Mouse (Mus musculus) myocyte (in vitro differentiated cells): ENCODE measurements around the gene Rnf207. TPM values are rescaled to one million over a fixed set of nuclear protein-coding genes. Genes with fewer than 3 reads are reported as not detected.

Experiments
- H3K27me3 ChIP-seq: one replicate; pipeline ENCODE4 v1.6.1; 2011; ENCODE audit not compliant: control insufficient read depth, insufficient read depth, insufficient read length
- H3K36me3 ChIP-seq: one replicate; pipeline ENCODE4 v1.6.1; 2011; ENCODE audit not compliant: control insufficient read depth, insufficient read depth
- H3K4me2 ChIP-seq: one replicate; pipeline ENCODE4 v1.6.1; 2011; ENCODE audit warnings: low read depth, control low read depth
- H3K4me3 ChIP-seq: one replicate; pipeline ENCODE4 v1.5.1; 2011; ENCODE audit warnings: mild to moderate bottlenecking, control low read depth, moderate library complexity
- H3K79me2 ChIP-seq: one replicate; pipeline ENCODE4 v1.6.1; 2011; ENCODE audit not compliant: control insufficient read depth, insufficient read depth
- H3ac ChIP-seq: one replicate; pipeline ENCODE4 v1.6.1; 2011; ENCODE audit not compliant: control insufficient read depth, insufficient read length
- CEBPB ChIP-seq: IDR thresholded peaks from 2 replicates; pipeline ENCODE4 v1.6.1; 2011; ENCODE audit warnings: mild to moderate bottlenecking, moderate library complexity; ENCODE audit not compliant: poor library complexity, insufficient read depth, severe bottlenecking
- E2F4 ChIP-seq: IDR thresholded peaks from one replicate; pipeline ENCODE4 v1.6.1; 2011; ENCODE audit warnings: mild to moderate bottlenecking, control low read depth, moderate library complexity; ENCODE audit not compliant: insufficient read depth
- MAX ChIP-seq: IDR thresholded peaks from one replicate; pipeline ENCODE4 v1.6.1; 2011; ENCODE audit warnings: low read depth, mild to moderate bottlenecking, control low read depth
- MYOD1 ChIP-seq, 3 experiments: IDR thresholded peaks; one replicate each; pipeline ENCODE4 v1.6.1; 2011; ENCODE audit warnings: control low read depth in 2 of 3, low read depth in 2 of 3, mild to moderate bottlenecking in 2 of 3, moderate library complexity in 1 of 3; ENCODE audit not compliant: insufficient read length in 2 of 3, control insufficient read depth in 1 of 3
- MYOG ChIP-seq, 3 experiments: IDR thresholded peaks; one replicate each; pipeline ENCODE4 v1.6.1; 2011; ENCODE audit warnings: control low read depth in 2 of 3, low read depth in 2 of 3, mild to moderate bottlenecking in 2 of 3; ENCODE audit not compliant: insufficient read length in 2 of 3, control insufficient read depth in 1 of 3, insufficient read depth in 1 of 3
- POLR2A ChIP-seq: IDR thresholded peaks from one replicate; pipeline ENCODE4 v1.6.1; 2011; ENCODE audit warnings: low read depth, mild to moderate bottlenecking, control low read depth, moderate library complexity; ENCODE audit not compliant: insufficient read length
- POLR2AphosphoS2 ChIP-seq: IDR thresholded peaks from one replicate; pipeline ENCODE4 v1.6.1; 2011; ENCODE audit warnings: low read depth, control low read depth; ENCODE audit not compliant: insufficient read length
- REST ChIP-seq: IDR thresholded peaks from one replicate; pipeline ENCODE4 v1.6.1; 2011; ENCODE audit warnings: mild to moderate bottlenecking, control low read depth, moderate library complexity; ENCODE audit not compliant: insufficient read depth, insufficient read length
- SRF ChIP-seq: IDR thresholded peaks from one replicate; pipeline ENCODE4 v1.6.1; 2011; ENCODE audit warnings: low read depth; ENCODE audit not compliant: control insufficient read depth, insufficient read length
- TCF12 ChIP-seq: IDR thresholded peaks from one replicate; pipeline ENCODE4 v1.6.1; 2011; ENCODE audit warnings: mild to moderate bottlenecking, control low read depth; ENCODE audit not compliant: poor library complexity, insufficient read depth, severe bottlenecking
- TCF3 ChIP-seq: IDR thresholded peaks from one replicate; pipeline ENCODE4 v1.6.1; 2011; ENCODE audit warnings: low read depth, control low read depth; ENCODE audit not compliant: insufficient read length
- USF1 ChIP-seq: IDR thresholded peaks from one replicate; pipeline ENCODE4 v1.6.1; 2011; ENCODE audit warnings: low read depth, mild to moderate bottlenecking, control low read depth, moderate library complexity
- polyA plus RNA-seq: library from polyadenylated mRNA; unstranded; fragments of >200 nt; fragmentation: generic; extraction: Trizol; gene quantifications from one replicate; pipeline ENCODE4 v1.2.1, GENCODE M21; 2012; ENCODE audit warnings: missing spikeins

Gene Rnf207
- polyA plus RNA-seq, 1 experiment, result 0.52 TPM

- TF ChIP-seq MYOD1 (IDR thresholded peaks at IDR 0.05; ENCODE audit: control insufficient read depth in 1 of 3, insufficient read length in 2 of 3, low read depth in 2 of 3) (no peak), E2F4 (no peak), TCF3 (no peak), TCF12 (no peak), MAX (no peak), POLR2A (no peak), POLR2AphosphoS2 (no peak), USF1 (no peak), MYOG (IDR thresholded peaks at IDR 0.05; ENCODE audit: control insufficient read depth in 1 of 3, insufficient read depth in 1 of 3, insufficient read length in 2 of 3, low read depth in 2 of 3) (no peak), CEBPB (no peak), REST (no peak), SRF (no peak)
- H3K36me3 ChIP-seq, result no peaks in the 10 kb centered on the region
- H3K4me3 ChIP-seq, result no peak overlapping the region
- peaks cover 1% of the 10 kb centered on the region for H3K27me3 ChIP-seq
- no peaks in the 10 kb centered on the region for H3K79me2 ChIP-seq
- H3ac ChIP-seq, result no peak overlapping the region
- no peak overlapping the region for H3K4me2 ChIP-seq
These were observed 40.9 kb downstream of the Rnf207 start for GRCm38 (mm10) chr4:152277916-152278315.

DNA sequence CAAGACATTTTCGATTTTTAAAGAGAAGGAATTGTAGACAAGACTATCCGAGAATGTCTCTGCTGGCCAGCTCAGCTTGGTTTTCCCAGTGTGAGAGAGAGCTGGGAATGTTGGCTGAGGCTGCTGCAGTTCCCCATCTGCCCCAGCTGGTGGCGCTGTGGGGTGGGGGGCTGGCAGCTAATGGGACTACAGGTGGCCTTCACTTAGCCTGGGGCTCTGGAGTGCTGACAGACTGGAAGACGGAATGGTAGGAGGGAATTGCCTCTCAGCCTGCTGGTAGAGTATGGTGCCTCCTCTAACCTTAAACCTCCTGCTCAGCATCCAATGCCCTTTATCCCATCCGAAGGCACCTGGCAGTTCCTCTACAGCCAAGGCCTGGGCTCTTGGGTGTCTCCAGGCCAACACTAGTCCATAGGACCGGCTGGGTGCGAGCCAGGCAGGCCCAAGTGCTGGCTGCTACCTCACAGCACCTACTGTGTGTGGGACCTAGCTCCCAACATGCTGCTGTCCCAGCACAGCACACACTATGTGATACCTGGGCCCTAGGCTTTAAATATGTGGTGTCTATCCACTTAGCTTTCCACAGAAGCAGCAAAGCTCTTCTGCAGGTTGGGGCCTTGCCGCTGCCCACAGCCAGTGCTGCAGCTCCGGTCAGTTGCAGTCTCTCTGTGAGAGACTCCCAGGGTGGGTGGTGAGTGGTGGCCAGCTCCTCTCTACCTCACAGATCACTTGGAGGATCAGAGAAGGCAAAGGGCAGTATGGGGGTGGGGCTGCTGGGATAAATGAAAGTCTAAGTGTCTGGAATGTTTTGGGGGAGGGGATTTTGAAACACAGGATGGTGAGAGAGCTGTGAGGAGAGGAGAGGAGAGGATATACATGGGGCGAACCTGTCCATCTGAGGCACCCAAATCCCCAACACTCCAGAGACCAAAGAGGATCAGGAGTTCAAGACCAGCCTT, 42.1 kb downstream of the Rnf207 start:
- Histone ChIP-seq H3K4me2 (no peak overlapping the region), H3K79me2 (no peaks in the 10 kb centered on the region), H3K36me3 (no peaks in the 10 kb centered on the region), H3ac (no peak overlapping the region), H3K4me3 (no peak overlapping the region), H3K27me3 (no peaks in the 10 kb centered on the region)
- TF ChIP-seq USF1, result no peak
- no peak for TF ChIP-seq TCF12
- TF ChIP-seq REST, result no peak
- TF ChIP-seq MYOG (IDR thresholded peaks at IDR 0.05; ENCODE audit: control insufficient read depth in 1 of 3, insufficient read depth in 1 of 3, insufficient read length in 2 of 3, low read depth in 2 of 3), result no peak
- peak in 1 of 3 experiments; percentile 5 for TF ChIP-seq MYOD1 (IDR thresholded peaks at IDR 0.05; ENCODE audit: control insufficient read depth in 1 of 3, insufficient read length in 2 of 3, low read depth in 2 of 3)

DNA sequence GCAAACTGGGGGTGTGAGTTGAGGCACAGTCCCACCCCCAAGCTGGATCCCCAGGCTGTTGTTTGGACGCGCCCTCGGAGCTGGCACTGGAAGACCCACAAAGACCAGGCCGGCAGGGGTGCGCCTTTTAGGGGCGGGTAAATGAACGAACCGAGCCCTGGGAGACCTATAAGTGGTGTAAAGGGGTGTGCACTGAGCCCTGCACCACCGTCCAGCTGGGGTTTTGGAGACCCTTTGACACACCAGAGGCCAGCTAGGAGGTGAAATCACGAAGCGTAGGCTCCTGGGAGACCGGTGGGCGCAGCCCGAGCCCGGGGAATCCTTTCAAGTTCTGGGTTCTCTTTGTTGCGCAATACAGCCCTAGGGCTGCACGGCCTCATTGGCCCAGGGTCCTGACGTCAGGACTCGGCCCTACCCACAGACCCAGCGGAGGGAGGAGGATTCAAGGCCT, 44.1 kb downstream of the Rnf207 start:
- Histone ChIP-seq H3K36me3 (no peaks in the 10 kb centered on the region), H3K27me3 (no peaks in the 10 kb centered on the region), H3K4me2 (peak overlapping the region; percentile 76), H3K79me2 (no peaks in the 10 kb centered on the region), H3ac (peak overlapping the region; percentile 12), H3K4me3 (peak overlapping the region; percentile 20)
- TF ChIP-seq CEBPB (peak; percentile 94), E2F4 (no peak)

GRCm38 (mm10) chr4:152273621-152274236, 45.1 kb downstream of the Rnf207 start, which contains the start of gene Gpr153:
Gene Gpr153 (plus strand): TSS chr4:152274232.
- H3K36me3 ChIP-seq, result no peaks in the 10 kb centered on the region
- no peak for TF ChIP-seq CEBPB
- peak; percentile 49 for TF ChIP-seq POLR2A
- peak within 1 kb of the TSS; percentile 76 for H3K4me2 ChIP-seq
- no peaks in the 10 kb centered on the region for H3K27me3 ChIP-seq
- H3K4me3 ChIP-seq, result peak within 1 kb of the TSS; percentile 20
- no peaks in the 10 kb centered on the region for H3K79me2 ChIP-seq
- peak within 1 kb of the TSS; percentile 12 for H3ac ChIP-seq

DNA sequence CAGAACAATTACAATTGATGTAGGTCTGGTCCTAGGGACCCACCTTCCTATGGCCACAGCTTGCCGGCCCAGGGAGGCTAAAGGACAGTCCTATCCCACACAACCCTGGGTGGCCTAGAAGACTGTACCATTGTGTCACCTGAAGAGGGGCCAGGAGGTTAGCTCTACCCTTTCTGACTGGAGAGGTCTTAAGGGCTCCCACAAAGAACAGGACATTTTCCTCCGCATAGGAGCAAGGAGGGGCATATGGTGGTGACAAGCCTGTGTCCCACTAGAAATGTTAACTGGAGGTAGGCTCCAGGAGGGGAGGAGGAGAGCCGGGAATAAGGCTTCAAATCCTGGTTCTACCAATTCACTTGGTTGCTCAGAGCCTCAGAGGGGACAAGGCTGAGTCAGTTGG, 45.6 kb downstream of the Rnf207 start:
- no peaks in the 10 kb centered on the region for H3K79me2 ChIP-seq

More for the DNA sequence above, 45.6 kb downstream of the Rnf207 start:
- Histone ChIP-seq H3K27me3 (no peaks in the 10 kb centered on the region), H3K36me3 (no peaks in the 10 kb centered on the region), H3ac (no peak overlapping the region), H3K4me2 (peak overlapping the region; percentile 25), H3K4me3 (no peak overlapping the region)
- TF ChIP-seq MAX (no peak), REST (no peak), POLR2AphosphoS2 (no peak), TCF3 (no peak), POLR2A (no peak), E2F4 (no peak), CEBPB (no peak), MYOG (IDR thresholded peaks at IDR 0.05; ENCODE audit: control insufficient read depth in 1 of 3, insufficient read depth in 1 of 3, insufficient read length in 2 of 3, low read depth in 2 of 3) (no peak), USF1 (no peak)
